Mouse (Mus musculus) B cell, adult 62 days (primary cell): ENCODE results near the gene Stag3. TPM values are rescaled to one million over a fixed set of nuclear protein-coding genes. Genes with fewer than 3 reads are reported as not detected.

Experiments used
- total RNA-seq: library from RNA; stranded (reverse); gene quantifications from 4 replicates; pipeline ENCODE4 v1.2.4, GENCODE M21; 2023

Gene Stag3
- total RNA-seq: 0.12 TPM in 1 of 4 replicates, not detected in the others

DNA sequence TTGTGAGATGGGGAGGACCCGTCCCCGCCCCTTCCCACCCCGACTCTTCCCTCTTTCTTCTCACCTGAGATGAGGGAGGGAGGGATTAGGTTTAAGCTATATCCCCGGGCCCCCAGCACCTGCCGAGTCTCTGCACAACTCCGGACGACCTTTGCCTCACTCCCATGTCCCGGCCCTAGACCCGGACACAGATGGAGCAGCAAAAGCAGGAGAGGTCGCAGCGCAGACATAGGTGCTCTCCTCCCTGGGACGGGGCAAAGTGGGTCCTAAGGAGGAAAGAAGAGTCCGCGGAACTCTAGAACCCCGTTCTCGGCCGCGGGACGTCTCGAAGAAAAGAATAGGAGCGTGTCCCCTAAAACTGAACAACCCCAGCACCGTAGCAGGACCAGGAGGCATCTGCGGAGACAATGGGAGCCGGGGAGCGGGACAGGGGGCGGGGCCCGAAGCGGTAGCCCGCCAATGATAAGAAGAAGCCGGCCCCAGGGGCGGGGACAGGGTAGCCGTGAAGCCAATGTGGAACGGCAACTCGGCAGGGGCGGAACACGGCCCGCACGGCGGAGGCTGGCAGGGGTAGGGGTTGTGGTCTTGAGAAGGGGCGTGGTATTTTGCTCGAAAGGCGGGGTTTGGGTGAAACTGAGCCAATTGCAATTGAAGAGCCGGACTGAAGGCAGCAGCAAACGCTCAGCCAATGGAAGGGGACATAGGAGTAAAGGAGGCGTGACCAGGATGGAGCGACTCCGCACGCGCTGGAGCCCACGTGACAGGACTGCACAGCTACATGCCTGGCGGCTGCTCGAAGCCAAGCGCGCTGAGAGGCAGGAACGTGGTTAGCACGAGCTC is at the start of gene Stag3, which contains the start of the genes Gm43720 and Gpc2:
Gene Stag3 (plus strand): TSS at position 656 of the 840 bp plus-strand sequence.
Gene Gm43720 (minus strand): TSS at position 374 of the 840 bp plus-strand sequence.
Gene Gpc2 (minus strand): TSS at position 421 of the 840 bp plus-strand sequence.

DNA sequence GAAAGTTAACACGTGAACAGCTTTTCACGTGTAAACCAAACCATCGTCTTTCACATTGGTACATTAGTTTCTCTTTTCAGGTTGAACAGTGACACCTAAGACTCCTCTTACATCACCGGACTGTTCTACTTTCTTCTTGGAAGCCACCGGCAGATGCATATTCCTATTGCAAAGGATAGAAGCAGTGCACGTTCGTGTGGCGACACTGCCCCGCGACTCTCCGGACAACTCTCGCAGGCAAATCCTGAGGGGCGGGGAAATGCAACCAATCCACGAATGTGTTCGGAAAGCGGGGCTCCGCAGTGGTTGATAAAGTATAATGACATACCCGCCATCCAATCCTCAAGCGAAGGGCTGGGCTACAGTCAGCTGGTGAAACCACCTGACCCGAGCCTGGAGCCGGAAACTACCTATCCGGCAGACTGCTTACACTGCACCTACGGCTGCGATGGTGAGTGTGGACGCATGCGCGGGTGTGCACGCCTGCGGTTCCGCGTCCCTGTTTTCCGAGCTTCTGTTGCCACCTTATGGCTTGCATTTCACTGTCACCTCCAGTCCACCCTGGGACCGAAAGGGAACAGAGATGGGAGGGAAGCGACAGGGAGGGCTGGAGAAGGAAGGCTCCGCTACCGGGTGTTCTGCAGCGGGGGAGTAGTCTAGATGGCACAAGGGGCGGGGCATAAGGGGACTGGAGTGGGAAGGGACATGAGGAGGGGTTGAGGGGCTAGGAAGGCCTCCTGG is 24.5 kb upstream of the Stag3 start, which contains the start of gene Lamtor4:
Gene Lamtor4 (plus strand): TSS at position 130 of the 741 bp plus-strand sequence.

DNA sequence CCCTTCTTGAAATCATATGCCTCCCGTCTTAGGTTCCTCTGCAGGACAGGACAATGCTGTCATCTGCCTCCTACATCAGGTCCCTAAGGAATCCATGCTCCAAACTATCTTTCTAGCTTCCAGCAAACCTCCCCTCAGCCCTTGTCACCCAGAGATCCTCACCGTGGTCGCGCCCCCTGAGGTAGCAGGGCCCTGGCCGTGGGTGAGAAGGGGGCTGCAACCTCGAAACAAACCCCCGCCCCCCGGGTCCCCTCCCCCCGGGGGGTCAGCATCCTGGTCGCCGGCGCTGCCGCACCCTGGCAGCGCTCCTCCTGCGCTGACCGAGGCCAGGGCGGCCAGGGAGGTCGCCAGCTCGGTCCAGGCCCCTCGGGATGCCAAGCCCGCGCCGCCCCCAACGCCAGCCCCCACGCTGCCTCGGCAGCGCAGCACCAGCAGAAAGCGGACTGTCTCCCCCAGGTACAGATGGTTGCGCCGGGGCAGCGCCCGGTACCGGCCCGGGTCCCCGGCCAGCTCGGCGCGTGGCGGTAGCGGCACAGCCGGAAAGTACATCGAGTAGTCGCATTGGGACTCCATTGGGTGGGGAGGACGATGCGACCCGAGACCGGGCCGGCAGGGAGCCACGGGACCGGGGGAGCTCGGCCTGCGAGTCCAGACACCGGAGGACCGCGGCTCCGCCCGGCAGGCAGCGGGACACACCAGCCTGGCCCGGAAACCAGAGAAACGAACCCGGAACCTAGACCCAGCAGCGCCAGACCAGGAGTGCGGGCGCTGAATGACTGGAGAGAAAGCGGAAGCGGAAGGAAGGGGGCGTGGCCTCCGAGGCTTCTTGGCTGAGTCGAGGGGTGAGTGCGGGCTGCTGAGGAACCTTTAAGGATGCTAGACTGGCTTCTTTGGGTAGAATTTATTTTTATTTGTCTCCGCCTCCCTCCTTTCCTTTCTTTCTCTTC is 16.5 kb upstream of the Stag3 start, which contains the start of gene BC037034:
Gene BC037034 (minus strand): TSS at position 774 of the 947 bp plus-strand sequence.

DNA sequence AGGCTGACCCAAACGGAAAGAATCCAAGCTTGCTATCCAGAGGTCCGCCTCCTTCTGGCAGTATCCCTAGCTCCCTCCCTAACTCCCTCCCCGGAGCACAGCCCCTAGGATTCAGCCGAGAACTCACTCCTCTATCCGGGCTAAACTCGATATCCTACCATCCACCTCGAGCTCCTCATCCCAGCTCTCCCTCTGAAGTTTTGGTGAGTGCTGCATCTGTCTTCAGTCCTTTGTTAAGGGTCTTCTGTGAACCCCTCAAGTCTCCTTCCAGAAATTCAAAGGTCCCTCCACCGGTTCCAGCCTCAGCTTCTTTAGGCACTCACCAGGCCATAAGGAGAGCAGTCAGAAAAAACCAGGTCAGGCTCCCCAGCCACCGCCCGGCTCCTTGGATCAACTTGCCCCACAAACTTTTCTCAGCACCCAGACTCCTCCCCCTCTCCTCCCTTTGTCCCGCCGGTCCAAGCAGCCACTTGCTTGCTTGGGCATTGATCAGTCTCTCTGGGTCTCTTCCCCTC is 7.6 kb upstream of the Stag3 start, which contains the start of gene Gal3st4:
Gene Gal3st4 (minus strand): TSS at position 432 of the 515 bp plus-strand sequence.

DNA sequence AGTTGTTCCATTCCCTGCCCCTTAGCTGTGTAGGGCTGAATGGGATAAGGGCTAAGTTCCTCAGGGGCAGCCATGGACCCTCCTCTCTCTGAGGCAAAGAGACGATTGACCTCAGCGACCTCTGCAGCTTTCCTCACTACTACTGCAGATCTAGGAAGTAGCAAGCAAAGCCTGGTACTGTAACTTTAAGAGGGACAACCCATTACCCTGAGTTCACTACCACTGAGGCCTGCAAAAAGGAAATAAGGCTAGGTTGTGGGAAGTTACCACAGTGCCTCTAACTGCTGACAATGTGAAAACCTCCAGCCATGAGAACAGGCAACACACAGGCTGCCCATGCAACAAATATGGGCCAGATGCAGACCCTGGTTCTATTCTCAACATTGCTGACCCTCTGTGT is 61.6 kb downstream of the Stag3 start, which contains the start of gene Pvrig:
Gene Pvrig (plus strand): TSS at position 301 of the 400 bp plus-strand sequence.

Other genes starting within 250 kb of the Stag3 start
- gene Smok3c, start 227.0 kb upstream of the Stag3 start, total RNA-seq: not detected in 4 replicates
- gene Zkscan1, start 195.2 kb upstream of the Stag3 start, total RNA-seq: 16.7 to 18.6 TPM (median 17.1 TPM) in 4 replicates
- gene Zscan21, start 163.3 kb upstream of the Stag3 start, total RNA-seq: 7.5 to 14.3 TPM (median 10.9 TPM) in 4 replicates
- gene Zfp113, start 124.5 kb upstream of the Stag3 start, total RNA-seq: 8.3 to 11.6 TPM (median 9.5 TPM) in 4 replicates
- 48.8 to 54.2 TPM (median 50.0 TPM) in 4 replicates for gene Cops6, start 119.2 kb upstream of the Stag3 start, total RNA-seq
- gene Ap4m1, start 108.2 kb upstream of the Stag3 start, total RNA-seq: 33.4 to 38.4 TPM (median 35.6 TPM) in 4 replicates
- 50.1 to 67.0 TPM (median 54.9 TPM) in 4 replicates for gene Mcm7, start 107.8 kb upstream of the Stag3 start, total RNA-seq
- 27.6 to 29.1 TPM (median 28.3 TPM) in 4 replicates for gene Taf6, start 92.8 kb upstream of the Stag3 start, total RNA-seq
- gene Cnpy4, start 92.8 kb upstream of the Stag3 start, total RNA-seq: 14.6 to 16.4 TPM (median 15.4 TPM) in 4 replicates
- gene Mblac1, start 85.9 kb upstream of the Stag3 start, total RNA-seq: 0.91 to 1.6 TPM (median 1.3 TPM) in 4 replicates
- gene Nxpe5, start 54.3 kb upstream of the Stag3 start, total RNA-seq: not detected in 4 replicates
- 30.0 to 42.9 TPM (median 38.4 TPM) in 4 replicates for gene Lamtor4, start 24.8 kb upstream of the Stag3 start, total RNA-seq
- gene BC037034, start 16.2 kb upstream of the Stag3 start, total RNA-seq: 47.3 to 60.1 TPM (median 49.0 TPM) in 4 replicates
- gene Gal3st4, start 7.4 kb upstream of the Stag3 start, total RNA-seq: not detected in 4 replicates
- not detected in 4 replicates for gene Gm43720, start 282 bp upstream of the Stag3 start, total RNA-seq
- gene Gpc2, start 235 bp upstream of the Stag3 start, total RNA-seq: 2.0 to 3.0 TPM (median 2.0 TPM) in 4 replicates
- gene Pvrig, start 61.7 kb downstream of the Stag3 start, total RNA-seq: 0.53 TPM in 1 of 4 replicates, not detected in the others
- 19.0 to 21.8 TPM (median 20.3 TPM) in 4 replicates for gene Zfp157, start 161.2 kb downstream of the Stag3 start, total RNA-seq